Mouse (Mus musculus) C2C12 (cell line): ENCODE measurements around the gene Crtap.

Source experiments
- CTCF ChIP-seq: IDR thresholded peaks from one replicate; pipeline ENCODE4 v1.5.1; 2011; ENCODE audit not compliant: control insufficient read depth, insufficient read depth, insufficient read length
- FOSL1 ChIP-seq: IDR thresholded peaks from one replicate; pipeline ENCODE4 v1.8.0; 2011; ENCODE audit warnings: mild to moderate bottlenecking, low read length; ENCODE audit not compliant: poor library complexity, insufficient read depth, severe bottlenecking
- MAX ChIP-seq: IDR thresholded peaks from one replicate; pipeline ENCODE4 v1.6.1; 2011; ENCODE audit warnings: mild to moderate bottlenecking, control low read depth
- MYOG ChIP-seq: IDR thresholded peaks from one replicate; pipeline ENCODE4 v1.6.1; 2011; ENCODE audit not compliant: control insufficient read depth, insufficient read length; ENCODE audit errors: extremely low read depth
- USF1 ChIP-seq: IDR thresholded peaks from one replicate; pipeline ENCODE4 v1.6.1; 2011; ENCODE audit warnings: low read depth, mild to moderate bottlenecking, control low read depth, moderate library complexity

DNA sequence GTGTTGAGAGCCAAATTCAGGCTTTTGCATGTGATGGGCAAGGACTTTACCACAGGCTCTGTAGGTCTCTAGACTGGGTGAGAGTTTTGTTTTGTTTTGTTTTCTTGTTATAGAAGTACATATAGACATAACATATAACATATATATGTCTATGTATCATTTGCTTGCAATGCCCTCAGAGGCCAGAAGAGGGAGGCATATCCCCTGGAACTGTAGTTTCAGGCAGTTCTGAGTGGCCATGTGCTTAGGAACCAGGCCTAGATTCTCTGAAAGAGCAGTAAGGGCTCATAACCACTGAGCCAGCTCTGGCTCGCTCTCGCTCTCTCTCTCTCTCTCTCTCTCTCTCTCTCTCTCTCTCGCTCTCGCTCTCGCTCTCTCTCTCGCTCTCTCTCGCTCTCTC is 27.7 kb upstream of the Crtap start:
- no peak for TF ChIP-seq MYOG
- TF ChIP-seq MAX, result no peak
- TF ChIP-seq CTCF, result peak; percentile 26
- TF ChIP-seq USF1, result no peak
- TF ChIP-seq FOSL1, result no peak
